Mouse (Mus musculus) bone marrow, adult 2 months (tissue): ENCODE data around the gene Adamts15.

Source experiments
- CTCF ChIP-seq: fragments of 200-500 bp; IDR thresholded peaks from 2 replicates; pipeline ENCODE4 v1.5.1; 2011; ENCODE audit warnings: low read length, control low read depth; ENCODE audit not compliant: control insufficient read depth, insufficient read depth
- POLR2A ChIP-seq: fragments of 200-500 bp; IDR thresholded peaks from 2 replicates; pipeline ENCODE4 v1.6.1; 2011; ENCODE audit warnings: low read depth, mild to moderate bottlenecking, control low read depth, low read length, borderline replicate concordance; ENCODE audit not compliant: control insufficient read depth

DNA sequence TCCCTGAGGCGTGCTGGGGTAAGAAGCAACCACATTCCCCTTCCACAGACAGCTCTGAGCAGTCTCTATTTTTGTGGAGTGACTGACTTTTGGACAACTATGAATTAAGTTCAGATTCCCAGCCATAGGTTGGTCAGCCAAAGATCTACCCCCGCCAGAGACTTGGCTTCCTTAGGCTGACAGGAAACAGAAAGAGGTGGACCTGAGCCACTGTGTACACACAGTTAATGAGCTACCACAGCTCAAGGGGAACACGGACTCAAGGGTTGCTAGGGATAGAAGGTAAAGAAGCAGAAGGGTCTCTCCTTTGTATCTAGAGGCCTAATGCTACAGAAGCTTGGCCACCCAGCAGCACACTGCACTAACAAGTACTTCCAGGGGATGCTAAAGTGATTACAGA, 10.1 kb downstream of the Adamts15 start:
- TF ChIP-seq POLR2A = no peak
- no peak for TF ChIP-seq CTCF
